Mouse (Mus musculus) liver, postnatal 0 days (tissue): ENCODE data around the gene Nupr1. TPM values are rescaled to one million over a fixed set of nuclear protein-coding genes. Genes with fewer than 3 reads are reported as not detected.

Source experiments
- ATAC-seq: fragments of 200-750 bp; cut with Nextera tagmentation; 2 replicates; pipeline ENCODE4 v1.8.0; 2017; ENCODE audit warnings: mild to moderate bottlenecking, moderate library complexity
- DNase-seq: peaks from one replicate; pipeline ENCODE4 v3.0.0-alpha.2; 2016
- H3K27ac ChIP-seq: fragments of 300-500 bp; sonication (generic); 2 replicates; pipeline ENCODE4 v1.5.1; 2014; ENCODE audit warnings: antibody characterized with exemption, moderate library complexity, mild to moderate bottlenecking, low read depth
- H3K27me3 ChIP-seq: fragments of 300-500 bp; sonication (generic); 2 replicates; pipeline ENCODE4 v1.6.1; 2014; ENCODE audit warnings: low read length, control low read depth, mixed read lengths; ENCODE audit not compliant: insufficient read depth
- H3K36me3 ChIP-seq: fragments of 300-500 bp; sonication (generic); replicated peaks from 2 replicates; pipeline ENCODE4 v1.6.1; 2014; ENCODE audit warnings: mild to moderate bottlenecking, control low read depth, low read length, moderate library complexity, mixed read lengths; ENCODE audit not compliant: insufficient read depth
- H3K4me1 ChIP-seq: fragments of 300-500 bp; sonication (generic); 2 replicates; pipeline ENCODE4 v1.6.1; 2014; ENCODE audit warnings: antibody characterized with exemption, mild to moderate bottlenecking, control low read depth; ENCODE audit not compliant: insufficient read depth
- H3K4me2 ChIP-seq: fragments of 300-500 bp; sonication (generic); 2 replicates; pipeline ENCODE4 v1.6.1; 2014; ENCODE audit warnings: low read depth, mild to moderate bottlenecking, low read length, moderate library complexity, mixed read lengths
- H3K4me3 ChIP-seq: fragments of 300-500 bp; sonication (generic); 2 replicates; pipeline ENCODE4 v1.5.1; 2014; ENCODE audit warnings: low read depth, low read length
- H3K9ac ChIP-seq: fragments of 300-500 bp; sonication (generic); replicated peaks from 2 replicates; pipeline ENCODE4 v1.6.1; 2014; ENCODE audit warnings: mild to moderate bottlenecking, moderate library complexity
- H3K9me3 ChIP-seq: fragments of 300-500 bp; sonication (generic); 2 replicates; pipeline ENCODE4 v1.6.1; 2016; ENCODE audit warnings: mild to moderate bottlenecking, control low read depth, low read length, mixed read lengths
- CTCF ChIP-seq: sonication (generic); IDR thresholded peaks from 2 replicates; pipeline ENCODE4 v1.5.1; 2016; ENCODE audit warnings: antibody characterized with exemption, low read depth
- EP300 ChIP-seq: IDR thresholded peaks from 2 replicates; pipeline ENCODE4 v1.6.1; 2016; ENCODE audit warnings: antibody characterized with exemption, low read depth, mild to moderate bottlenecking
- WGBS: fragments of 180-500 bp; shearing (Covaris S2); extraction: QIAGEN DNeasy Blood & Tissue Kit; methylation state at CpG from one replicate; pipeline ENCODE4 v1.1.7; 2014; ENCODE audit not compliant: insufficient replicate concordance; 5-methylcytosine and 5-hydroxymethylcytosine counted together
- polyA plus RNA-seq: library from polyadenylated mRNA; unstranded; fragments of >200 nt; fragmentation: Nextera tagmentation; extraction: Ambion mirVana; gene quantifications from 2 replicates; pipeline ENCODE4 v1.2.1, GENCODE M21; 2015

The Nupr1 gene
- polyA plus RNA-seq, 1 experiment from 2014 or later = 4.5 TPM

- Histone ChIP-seq H3K4me1 (peaks cover 15% of the 10 kb centered on the region), H3K9ac (peak within 1 kb of the TSS; percentile 49), H3K27ac (peak within 1 kb of the TSS; percentile 68), H3K4me3 (peak within 1 kb of the TSS; percentile 47), H3K9me3 (no peaks in the 10 kb centered on the region), H3K4me2 (peak within 1 kb of the TSS; percentile 84), H3K36me3 (0 out of 2 replicates have a peak, but pooled peaks cover 3% of the 10 kb centered on the region), H3K27me3 (no peaks in the 10 kb centered on the region)
- peak; percentile 47 for DNase-seq
- TF ChIP-seq EP300 (no peak), CTCF (no peak)
- peak; percentile 35 for ATAC-seq
- WGBS = 37% methylated on average over 8 of the region's 8 CpGs
Observed at GRCm38 (mm10) chr7:126584506-126584977, 46.1 kb downstream of the Nupr1 start, which contains the start of gene Apobr. Gene Apobr (plus strand): TSS chr7:126584942.

- Histone ChIP-seq H3K27ac (peak overlapping the region; percentile 68), H3K36me3 (peaks cover 6% of the 10 kb centered on the region), H3K4me3 (peak overlapping the region; percentile 47), H3K9ac (peak overlapping the region; percentile 49), H3K9me3 (no peaks in the 10 kb centered on the region), H3K4me2 (peak overlapping the region; percentile 84), H3K4me1 (peaks cover 15% of the 10 kb centered on the region), H3K27me3 (no peaks in the 10 kb centered on the region)
- ATAC-seq (no peak), DNase-seq (no peak)
- no peak for TF ChIP-seq CTCF
- TF ChIP-seq EP300 = no peak
- WGBS = 38% methylated on average over 6 of the region's 6 CpGs
Observed at GRCm38 (mm10) chr7:126583761-126584160, 46.9 kb downstream of the Nupr1 start.

DNA sequence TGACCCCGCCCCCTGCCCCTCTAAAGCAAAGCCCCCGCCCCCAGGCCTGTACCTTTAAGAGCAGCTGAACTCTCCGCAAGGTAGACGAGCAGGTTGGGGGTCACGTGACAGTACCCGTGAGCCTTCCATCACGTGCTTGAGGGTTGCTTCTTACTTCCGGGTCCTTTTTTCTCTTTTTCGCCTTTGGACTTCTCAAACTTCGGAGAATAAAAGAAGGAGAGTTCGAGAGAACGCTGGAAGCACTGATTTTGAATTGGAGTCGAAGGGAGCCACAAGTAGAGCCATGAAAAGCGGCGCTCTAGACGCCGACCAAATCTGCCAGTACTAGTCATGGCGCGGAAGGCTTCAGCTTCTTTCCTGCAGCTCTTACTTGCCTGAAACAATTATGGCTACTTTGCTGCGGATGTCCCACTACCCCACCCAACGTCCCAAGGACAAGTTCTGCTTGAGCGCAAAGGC is 47.4 kb downstream of the Nupr1 start:
- peak; percentile 81 for ATAC-seq
- Histone ChIP-seq H3K27me3 (no peaks in the 10 kb centered on the region), H3K4me3 (peak overlapping the region; percentile 47), H3K36me3 (peaks cover 10% of the 10 kb centered on the region), H3K27ac (peak overlapping the region; percentile 68), H3K4me1 (peaks cover 15% of the 10 kb centered on the region), H3K4me2 (peak overlapping the region; percentile 84), H3K9ac (peak overlapping the region; percentile 49), H3K9me3 (no peaks in the 10 kb centered on the region)
- WGBS = under 1% methylated on average over 22 of the region's 22 CpGs
- peak; percentile 87 for DNase-seq
- TF ChIP-seq CTCF = no peak
- TF ChIP-seq EP300 = peak; percentile 68; the same call in 1 of the 2 replicates

GRCm38 (mm10) chr7:126582759-126583158 is 47.9 kb downstream of the Nupr1 start:
- WGBS = 6% methylated on average over 20 of the region's 20 CpGs
- DNase-seq = peak; percentile 34
- Histone ChIP-seq H3K27ac (peak overlapping the region; percentile 68), H3K9me3 (no peaks in the 10 kb centered on the region), H3K27me3 (no peaks in the 10 kb centered on the region), H3K4me1 (peaks cover 15% of the 10 kb centered on the region), H3K4me2 (peak overlapping the region; percentile 84), H3K36me3 (peaks cover 10% of the 10 kb centered on the region), H3K4me3 (peak overlapping the region; percentile 47), H3K9ac (peak overlapping the region; percentile 49)
- peak; percentile 31 for ATAC-seq
- TF ChIP-seq EP300 (no peak), CTCF (no peak)

GRCm38 (mm10) chr7:126581661-126582060 is 49.0 kb downstream of the Nupr1 start:
- no peak overlapping the region for H3K4me3 ChIP-seq
- ATAC-seq (no peak), DNase-seq (no peak)
- H3K27ac ChIP-seq = no peak overlapping the region
- H3K9me3 ChIP-seq = no peaks in the 10 kb centered on the region
- H3K27me3 ChIP-seq = no peaks in the 10 kb centered on the region
- WGBS = 77% methylated on average over 6 of the region's 6 CpGs
- peaks cover 14% of the 10 kb centered on the region for H3K4me1 ChIP-seq
- H3K36me3 ChIP-seq = peaks cover 10% of the 10 kb centered on the region
- TF ChIP-seq CTCF (no peak), EP300 (no peak)
- 0 out of 2 replicates have a peak overlapping the region, but pooled peaks have one; percentile 16 for H3K9ac ChIP-seq
- H3K4me2 ChIP-seq = no peak overlapping the region

GRCm38 (mm10) chr7:126579172-126579571 is 51.5 kb downstream of the Nupr1 start:
- Histone ChIP-seq H3K4me3 (no peak overlapping the region), H3K27me3 (no peaks in the 10 kb centered on the region), H3K9ac (no peak overlapping the region), H3K9me3 (no peaks in the 10 kb centered on the region), H3K4me2 (no peak overlapping the region), H3K27ac (no peak overlapping the region), H3K36me3 (peaks cover 16% of the 10 kb centered on the region), H3K4me1 (peaks cover 13% of the 10 kb centered on the region)
- TF ChIP-seq CTCF (peak; percentile 72), EP300 (no peak)
- ATAC-seq = no peak
- peak; percentile 58 for DNase-seq
- WGBS = 72% methylated on average over 8 of the region's 8 CpGs
